Mouse (Mus musculus): ENCODE measurements around the gene Clk3. TPM values are rescaled to one million over a fixed set of nuclear protein-coding genes. Genes with fewer than 3 reads are reported as not detected.

Gene Clk3
- total and polyA plus RNA-seq, 3 experiments: 36.9 to 119 (median 56.8) TPM

DNA sequence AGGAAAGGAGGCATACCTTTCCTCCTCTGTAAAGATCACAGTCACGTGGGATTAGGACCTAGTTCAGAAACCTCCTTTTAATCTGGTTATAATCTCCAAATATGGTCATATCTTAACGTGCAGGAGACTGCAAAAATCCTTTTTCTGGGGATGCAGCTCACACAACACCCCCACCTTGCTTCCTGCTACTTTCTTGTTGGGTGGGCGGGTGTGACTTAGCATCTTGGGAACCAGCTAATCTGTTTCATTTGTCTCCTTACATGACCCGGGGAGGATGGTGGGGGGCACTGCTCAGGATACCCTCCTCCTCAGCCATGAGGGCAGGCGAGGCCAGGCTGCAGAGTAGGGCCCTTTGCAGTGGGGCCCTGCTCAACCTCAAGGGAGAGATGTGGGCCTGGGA is 9.4 kb upstream of the Clk3 start:
- H3K4me3 ChIP-seq (ENCODE audit: low read depth, low read length): no peak overlapping the region
- DNase-seq (ENCODE audit: low spot score) (no peak), ATAC-seq (ENCODE audit: extremely low read depth, insufficient number of reproducible peaks, low FRiP score, poor library complexity, severe bottlenecking) (no peak)
- peaks cover 21% of the 10 kb centered on the region for H3K27me3 ChIP-seq (ENCODE audit: insufficient read depth, low read length)
- H3K36me3 ChIP-seq (replicated peaks): no peaks in the 10 kb centered on the region
- no peaks in the 10 kb centered on the region for H3K9me3 ChIP-seq (replicated peaks)
- TF ChIP-seq TAL1 (conservative IDR thresholded peaks at IDR 0.05; ENCODE audit: low read depth, low read length): no peak
- no peak for TF ChIP-seq GATA1 (IDR thresholded peaks at IDR 0.05; ENCODE audit: borderline replicate concordance, low read length)
- no peak for TF ChIP-seq GATA2 (IDR thresholded peaks at IDR 0.05; ENCODE audit: borderline replicate concordance, low read depth, low read length)
- no peak for TF ChIP-seq CTCF (IDR thresholded peaks at IDR 0.05; ENCODE audit: low read depth, low read length)
- TF ChIP-seq POLR2AphosphoS5 (IDR thresholded peaks at IDR 0.05; ENCODE audit: insufficient replicate concordance, low read depth, low read length): no peak
- H3K4me1 ChIP-seq (ENCODE audit: insufficient read depth, low read depth, low read length): peaks cover 63% of the 10 kb centered on the region

DNA sequence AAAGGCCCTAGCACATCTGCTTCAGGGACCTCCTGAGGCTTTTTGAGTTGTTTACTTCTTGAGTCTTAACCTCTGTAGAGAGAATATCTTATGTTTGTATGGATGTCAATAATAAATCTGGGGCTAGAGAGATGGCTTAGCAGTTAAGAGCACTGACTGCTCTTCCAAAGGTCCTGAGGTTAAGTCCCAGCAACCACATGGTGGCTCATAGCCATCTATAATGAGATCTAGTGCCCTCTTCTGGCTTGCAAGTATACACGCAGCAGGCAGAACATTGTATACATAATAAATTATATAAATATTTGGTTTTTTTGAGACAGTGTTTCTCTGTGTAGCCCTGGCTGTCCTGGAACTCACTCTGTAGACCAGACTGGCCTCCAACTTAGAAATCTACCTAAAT is 8.5 kb upstream of the Clk3 start:
- H3K27me3 ChIP-seq (ENCODE audit: insufficient read depth, low read length): peaks cover 21% of the 10 kb centered on the region
- no peaks in the 10 kb centered on the region for H3K9me3 ChIP-seq (replicated peaks)
- peaks cover 71% of the 10 kb centered on the region for H3K4me1 ChIP-seq (ENCODE audit: insufficient read depth, low read depth, low read length)
- no peak overlapping the region for H3K4me3 ChIP-seq (ENCODE audit: low read depth, low read length)
- ATAC-seq (ENCODE audit: extremely low read depth, insufficient number of reproducible peaks, low FRiP score, poor library complexity, severe bottlenecking) (no peak), DNase-seq (ENCODE audit: low spot score) (no peak)
- no peaks in the 10 kb centered on the region for H3K36me3 ChIP-seq (replicated peaks)
- no peak for TF ChIP-seq GATA2 (IDR thresholded peaks at IDR 0.05; ENCODE audit: borderline replicate concordance, low read depth, low read length)
- TF ChIP-seq CTCF (IDR thresholded peaks at IDR 0.05; ENCODE audit: low read depth, low read length): no peak
- TF ChIP-seq POLR2AphosphoS5 (IDR thresholded peaks at IDR 0.05; ENCODE audit: insufficient replicate concordance, low read depth, low read length): no peak
- TF ChIP-seq GATA1 (IDR thresholded peaks at IDR 0.05; ENCODE audit: borderline replicate concordance, low read length): no peak
- no peak for TF ChIP-seq TAL1 (conservative IDR thresholded peaks at IDR 0.05; ENCODE audit: low read depth, low read length)

GRCm38 (mm10) chr9:57773754-57774153 is 8.1 kb upstream of the Clk3 start:
- Histone ChIP-seq H3K4me3 (ENCODE audit: low read depth, low read length) (no peak overlapping the region), H3K27me3 (ENCODE audit: insufficient read depth, low read length) (peaks cover 18% of the 10 kb centered on the region), H3K4me1 (ENCODE audit: insufficient read depth, low read depth, low read length) (peaks cover 75% of the 10 kb centered on the region), H3K9me3 (replicated peaks) (no peaks in the 10 kb centered on the region), H3K36me3 (replicated peaks) (no peaks in the 10 kb centered on the region)
- no peak for ATAC-seq (ENCODE audit: extremely low read depth, insufficient number of reproducible peaks, low FRiP score, poor library complexity, severe bottlenecking)
- TF ChIP-seq GATA2 (IDR thresholded peaks at IDR 0.05; ENCODE audit: borderline replicate concordance, low read depth, low read length) (no peak), GATA1 (IDR thresholded peaks at IDR 0.05; ENCODE audit: borderline replicate concordance, low read length) (no peak), TAL1 (conservative IDR thresholded peaks at IDR 0.05; ENCODE audit: low read depth, low read length) (no peak; the same call in 1 of the 2 replicates), POLR2AphosphoS5 (IDR thresholded peaks at IDR 0.05; ENCODE audit: insufficient replicate concordance, low read depth, low read length) (no peak)
- DNase-seq (ENCODE audit: low spot score): no peak

DNA sequence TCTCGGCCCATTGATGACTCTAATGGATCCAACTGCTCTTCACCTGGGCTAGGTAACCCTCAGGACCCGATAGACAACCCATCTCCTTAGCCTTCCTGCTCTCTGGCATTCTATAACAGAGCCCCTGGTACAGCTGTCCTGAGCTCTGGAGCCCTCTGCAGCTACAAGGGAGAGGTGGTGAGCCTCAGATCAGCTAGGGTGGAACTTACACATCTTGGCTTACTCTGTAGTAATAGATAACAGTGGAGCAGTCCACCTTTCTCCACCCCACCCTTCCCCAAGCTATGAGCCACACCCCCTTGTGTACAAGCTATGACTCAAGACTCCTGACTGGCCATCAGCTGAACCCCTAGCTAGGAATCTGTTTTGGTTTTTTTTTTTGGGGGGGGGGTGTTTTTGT is 5.2 kb upstream of the Clk3 start:
- Histone ChIP-seq H3K4me3 (ENCODE audit: low read depth, low read length) (peak overlapping the region; percentile 40; the same call in 1 of the 2 replicates), H3K4me1 (ENCODE audit: insufficient read depth, low read depth, low read length) (peaks cover 86% of the 10 kb centered on the region), H3K36me3 (replicated peaks) (no peaks in the 10 kb centered on the region), H3K9me3 (replicated peaks) (no peaks in the 10 kb centered on the region), H3K27me3 (ENCODE audit: insufficient read depth, low read length) (peaks cover 2% of the 10 kb centered on the region; the same call in 1 of the 2 replicates)
- DNase-seq (ENCODE audit: low spot score): peak; percentile 53
- peak; percentile 43; the same call in 1 of the 2 replicates for ATAC-seq (ENCODE audit: extremely low read depth, insufficient number of reproducible peaks, low FRiP score, poor library complexity, severe bottlenecking)
- TF ChIP-seq CTCF (IDR thresholded peaks at IDR 0.05; ENCODE audit: low read depth, low read length): no peak
- TF ChIP-seq TAL1 (conservative IDR thresholded peaks at IDR 0.05; ENCODE audit: low read depth, low read length): peak; percentile 40; the same call in 1 of the 2 replicates

DNA sequence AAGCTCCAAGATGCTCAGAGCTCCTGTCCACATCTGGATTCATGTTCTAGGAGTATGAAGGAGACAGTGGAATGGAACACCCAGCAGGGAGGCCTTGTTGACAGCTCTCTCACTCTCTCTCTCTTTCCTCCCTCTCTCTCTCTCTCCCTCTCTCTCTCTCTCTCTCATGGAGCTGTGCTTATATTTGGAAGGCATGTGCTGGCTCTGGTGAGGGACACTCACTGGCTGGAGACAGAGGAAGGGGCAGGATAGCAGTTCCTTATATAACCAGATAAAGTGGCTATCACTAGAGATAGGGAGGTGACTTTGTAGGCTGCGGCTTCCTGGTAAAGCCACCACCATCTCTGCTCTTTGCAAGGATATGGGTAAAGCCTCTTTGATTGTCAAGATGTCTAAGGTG is 4.6 kb upstream of the Clk3 start:
- TF ChIP-seq CTCF (IDR thresholded peaks at IDR 0.05; ENCODE audit: low read depth, low read length) (no peak), POLR2AphosphoS5 (IDR thresholded peaks at IDR 0.05; ENCODE audit: insufficient replicate concordance, low read depth, low read length) (no peak), GATA2 (IDR thresholded peaks at IDR 0.05; ENCODE audit: borderline replicate concordance, low read depth, low read length) (no peak), TAL1 (conservative IDR thresholded peaks at IDR 0.05; ENCODE audit: low read depth, low read length) (no peak), GATA1 (IDR thresholded peaks at IDR 0.05; ENCODE audit: borderline replicate concordance, low read length) (no peak)
- Histone ChIP-seq H3K4me3 (ENCODE audit: low read depth, low read length) (peak overlapping the region; percentile 53; the same call in 1 of the 2 replicates), H3K9me3 (replicated peaks) (no peaks in the 10 kb centered on the region), H3K27me3 (ENCODE audit: insufficient read depth, low read length) (no peaks in the 10 kb centered on the region; the same call in 1 of the 2 replicates), H3K36me3 (replicated peaks) (no peaks in the 10 kb centered on the region), H3K4me1 (ENCODE audit: insufficient read depth, low read depth, low read length) (peaks cover 84% of the 10 kb centered on the region)
- DNase-seq (ENCODE audit: low spot score) (no peak), ATAC-seq (ENCODE audit: extremely low read depth, insufficient number of reproducible peaks, low FRiP score, poor library complexity, severe bottlenecking) (no peak)

GRCm38 (mm10) chr9:57769539-57770069 is 3.9 kb upstream of the Clk3 start:
- Histone ChIP-seq H3K4me1 (ENCODE audit: insufficient read depth, low read depth, low read length) (peaks cover 78% of the 10 kb centered on the region), H3K27me3 (ENCODE audit: insufficient read depth, low read length) (no peaks in the 10 kb centered on the region; the same call in 1 of the 2 replicates), H3K36me3 (replicated peaks) (no peaks in the 10 kb centered on the region), H3K9me3 (replicated peaks) (no peaks in the 10 kb centered on the region), H3K4me3 (ENCODE audit: low read depth, low read length) (peak overlapping the region; percentile 53; the same call in 1 of the 2 replicates)
- DNase-seq (ENCODE audit: low spot score) (peak; percentile 77), ATAC-seq (ENCODE audit: extremely low read depth, insufficient number of reproducible peaks, low FRiP score, poor library complexity, severe bottlenecking) (peak; percentile 74)
- TF ChIP-seq POLR2AphosphoS5 (IDR thresholded peaks at IDR 0.05; ENCODE audit: insufficient replicate concordance, low read depth, low read length) (no peak), GATA2 (IDR thresholded peaks at IDR 0.05; ENCODE audit: borderline replicate concordance, low read depth, low read length) (peak; percentile 63; the same call in 1 of the 2 replicates), CTCF (IDR thresholded peaks at IDR 0.05; ENCODE audit: low read depth, low read length) (no peak), GATA1 (IDR thresholded peaks at IDR 0.05; ENCODE audit: borderline replicate concordance, low read length) (no peak), TAL1 (conservative IDR thresholded peaks at IDR 0.05; ENCODE audit: low read depth, low read length) (peak; percentile 98)

All from G1E (cell line).